In the genomic region with DNA sequence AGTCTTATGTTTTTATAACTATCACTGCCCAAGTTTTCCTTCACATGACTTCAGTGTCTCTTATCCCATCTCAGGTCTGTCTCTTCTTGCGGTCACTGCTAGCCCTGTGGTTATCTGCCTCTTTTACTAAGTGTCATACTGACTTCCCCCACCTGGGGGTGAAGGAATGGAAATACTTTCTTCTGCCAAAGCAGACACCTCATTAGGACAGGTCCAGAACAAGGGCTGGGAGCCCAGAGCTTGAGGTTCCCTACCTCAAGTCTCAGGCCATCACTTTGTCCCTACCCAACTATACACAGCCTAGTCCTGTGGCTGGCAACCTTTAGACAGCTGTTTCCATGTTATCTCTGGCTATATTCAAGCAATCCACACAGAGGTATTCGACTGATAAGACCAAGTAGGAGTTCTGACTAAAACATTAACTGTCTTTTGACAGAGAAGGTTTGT, we compare ENCODE assay signal across 14 mouse cellular contexts.
A peak's percentile ranks its signal among the peaks of the same experiment; 100 is the strongest.
DNase-seq lines count a peak whose midpoint lies in the region; ATAC-seq and TF ChIP-seq lines count a peak whose summit lies in the region.
"Had no signal": no experiment of that assay in that cellular context is flagged by ENCODE, and none has a peak within 500 bp of the region (broad histone marks: within the 10 kb centered on the region; RNA-seq: fewer than 3 reads in every experiment).

No protein-coding gene starts in this region.

- DNase-seq in lung, embryonic 14.5 days = no peak
- DNase-seq in lung, postnatal 25 days (ENCODE audit: low spot score) = no peak
- DNase-seq in stomach, postnatal 0 days (ENCODE audit: low spot score) = no peak
- DNase-seq in kidney, postnatal 10 days = no peak
- DNase-seq in layer of hippocampus, adult 9-10 months (ENCODE audit: low spot score) = no peak
- DNase-seq in adrenal gland, adult (ENCODE audit: inconsistent age in 2 of 2, low spot score in 1 of 2) = no peak
- DNase-seq: adrenal gland, postnatal 25 days; gastrocnemius, postnatal 36 days; kidney, postnatal 25 days; thymus, adult 2 months had no signal

- H3K9ac ChIP-seq in lung, embryonic 14.5 days = no peak overlapping the region
- no peak overlapping the region for H3K9ac ChIP-seq in liver, embryonic 15.5 days
- H3K9ac ChIP-seq in stomach, postnatal 0 days (ENCODE audit: low read length) = no peak overlapping the region
- H3K9ac ChIP-seq: embryonic facial prominence, embryonic 15.5 days had no signal

- H3K9me3 ChIP-seq in lung, embryonic 14.5 days (ENCODE audit: low read depth, low read length) = no peaks in the 10 kb centered on the region
- H3K9me3 ChIP-seq in liver, embryonic 15.5 days (replicated peaks) = no peaks in the 10 kb centered on the region
- H3K9me3 ChIP-seq in stomach, postnatal 0 days (ENCODE audit: control insufficient read depth, low read length) = no peaks in the 10 kb centered on the region
- H3K9me3 ChIP-seq: embryonic facial prominence, embryonic 15.5 days had no signal

- no peak overlapping the region for H3K4me2 ChIP-seq in lung, embryonic 14.5 days
- peak overlapping the region; percentile 43 for H3K4me2 ChIP-seq in liver, embryonic 15.5 days
- no peak overlapping the region for H3K4me2 ChIP-seq in stomach, postnatal 0 days (replicated peaks; ENCODE audit: low read depth)
- H3K4me2 ChIP-seq: embryonic facial prominence, embryonic 15.5 days had no signal

- TF ChIP-seq CTCF in lung, embryonic 14.5 days (IDR thresholded peaks at IDR 0.05; ENCODE audit: low read depth) = no peak
- TF ChIP-seq CTCF in stomach, postnatal 0 days (IDR thresholded peaks at IDR 0.05; ENCODE audit: low read depth) = peak; percentile 26

- H3K36me3 ChIP-seq in lung, embryonic 14.5 days (ENCODE audit: insufficient read depth) = no peaks in the 10 kb centered on the region
- no peaks in the 10 kb centered on the region for H3K36me3 ChIP-seq in liver, embryonic 15.5 days (replicated peaks)
- H3K36me3 ChIP-seq in stomach, postnatal 0 days (ENCODE audit: control insufficient read depth, insufficient read depth, low read length) = no peaks in the 10 kb centered on the region
- H3K36me3 ChIP-seq: embryonic facial prominence, embryonic 15.5 days had no signal

- peaks cover 7% of the 10 kb centered on the region for H3K4me1 ChIP-seq in lung, embryonic 14.5 days (ENCODE audit: insufficient read depth)
- H3K4me1 ChIP-seq in liver, embryonic 15.5 days (replicated peaks) = peaks cover 72% of the 10 kb centered on the region
- H3K4me1 ChIP-seq in stomach, postnatal 0 days (replicated peaks; ENCODE audit: control insufficient read depth, insufficient read depth) = no peaks in the 10 kb centered on the region

- peak; percentile 35; the same call in 1 of the 2 replicates for ATAC-seq in lung, embryonic 14.5 days (ENCODE audit: insufficient read depth)
- ATAC-seq in erythroid progenitor cell, adult 5-6 weeks (replicated peaks; ENCODE audit: low FRiP score, poor library complexity, severe bottlenecking) = peak; percentile 70
- ATAC-seq in liver, embryonic 15.5 days (ENCODE audit: insufficient read depth) = peak; percentile 86
- ATAC-seq in stomach, postnatal 0 days (ENCODE audit: low FRiP score, low TSS enrichment) = no peak

- no peak overlapping the region for H3K27ac ChIP-seq in lung, embryonic 14.5 days (ENCODE audit: low read depth)
- peak overlapping the region; percentile 83 for H3K27ac ChIP-seq in liver, embryonic 15.5 days (replicated peaks)
- no peak overlapping the region for H3K27ac ChIP-seq in stomach, postnatal 0 days (replicated peaks)
- H3K27ac ChIP-seq: embryonic facial prominence, embryonic 15.5 days; left cerebral cortex, adult 2 months had no signal

- 52% methylated on average over 2 of the region's 2 CpGs for WGBS in lung, embryonic 14.5 days
- 19% methylated on average over 2 of the region's 2 CpGs for WGBS in liver, embryonic 15.5 days (ENCODE audit: insufficient replicate concordance)
- WGBS in stomach, postnatal 0 days = 76% methylated on average over 2 of the region's 2 CpGs

- no peak overlapping the region for H3K4me3 ChIP-seq in lung, embryonic 14.5 days (ENCODE audit: low read depth, low read length)
- H3K4me3 ChIP-seq in liver, embryonic 15.5 days (replicated peaks) = no peak overlapping the region
- H3K4me3 ChIP-seq in stomach, postnatal 0 days (ENCODE audit: low read depth, low read length) = no peak overlapping the region
- H3K4me3 ChIP-seq: embryonic facial prominence, embryonic 15.5 days; left cerebral cortex, adult 2 months had no signal

- H3K27me3 ChIP-seq in lung, embryonic 14.5 days (ENCODE audit: insufficient read depth, low read length) = no peaks in the 10 kb centered on the region
- no peaks in the 10 kb centered on the region for H3K27me3 ChIP-seq in liver, embryonic 15.5 days
- H3K27me3 ChIP-seq in stomach, postnatal 0 days (ENCODE audit: control insufficient read depth, insufficient read depth, low read length) = no peaks in the 10 kb centered on the region
- H3K27me3 ChIP-seq: embryonic facial prominence, embryonic 15.5 days had no signal

- TF ChIP-seq EP300 in stomach, postnatal 0 days (optimal IDR thresholded peaks at IDR 0.05) = no peak
